Mouse (Mus musculus) G1E (cell line): ENCODE data around the gene Ern1. TPM values are rescaled to one million over a fixed set of nuclear protein-coding genes. Genes with fewer than 3 reads are reported as not detected.

Experiments used
- ATAC-seq: 2 replicates; pipeline ENCODE4 v1.8.0; 2016; ENCODE audit warnings: mild to moderate bottlenecking; ENCODE audit not compliant: insufficient number of reproducible peaks, poor library complexity, low FRiP score, severe bottlenecking; ENCODE audit errors: extremely low read depth
- DNase-seq: peaks from one replicate; pipeline ENCODE4 v3.0.0; 2012; ENCODE audit warnings: low spot score
- H3K27me3 ChIP-seq: 2 replicates; pipeline ENCODE4 v1.6.1; 2012; ENCODE audit warnings: mild to moderate bottlenecking, low read length, inconsistent platforms; ENCODE audit not compliant: insufficient read depth
- H3K36me3 ChIP-seq: replicated peaks from 2 replicates; pipeline ENCODE3; 2012; ENCODE audit warnings: mild to moderate bottlenecking, inconsistent platforms
- H3K4me1 ChIP-seq: 2 replicates; pipeline ENCODE4 v1.6.1; 2012; ENCODE audit warnings: low read depth, low read length, inconsistent platforms, mixed read lengths; ENCODE audit not compliant: insufficient read depth
- H3K4me3 ChIP-seq: 2 replicates; pipeline ENCODE4 v1.5.1; 2012; ENCODE audit warnings: low read depth, mild to moderate bottlenecking, inconsistent platforms, low read length, moderate library complexity, mixed read lengths
- H3K9me3 ChIP-seq: replicated peaks from 2 replicates; pipeline ENCODE4 v1.6.1; 2012; ENCODE audit warnings: inconsistent platforms
- CTCF ChIP-seq: IDR thresholded peaks from 2 replicates; pipeline ENCODE4 v1.5.1; 2012; ENCODE audit warnings: low read depth, low read length, inconsistent platforms, mixed read lengths
- GATA1 ChIP-seq: IDR thresholded peaks from 2 replicates; pipeline ENCODE4 v1.6.1; 2012; ENCODE audit warnings: borderline replicate concordance, low read length, inconsistent platforms, mixed read lengths
- GATA2 ChIP-seq: IDR thresholded peaks from 2 replicates; pipeline ENCODE4 v1.6.1; 2012; ENCODE audit warnings: low read depth, low read length, inconsistent platforms, borderline replicate concordance
- POLR2AphosphoS5 ChIP-seq: IDR thresholded peaks from 2 replicates; pipeline ENCODE4 v1.6.1; 2012; ENCODE audit warnings: low read depth, low read length, inconsistent platforms; ENCODE audit not compliant: insufficient replicate concordance
- TAL1 ChIP-seq: conservative IDR thresholded peaks from 2 replicates; pipeline ENCODE4 v1.6.1; 2012; ENCODE audit warnings: low read depth, low read length, inconsistent platforms, mixed read lengths
- polyA plus RNA-seq: library from polyadenylated mRNA; stranded (reverse); fragments of >175 nt; gene quantifications from 2 replicates; pipeline ENCODE4 v1.2.3, GENCODE M21; 2012
- total RNA-seq, 2 experiments: library from RNA; stranded (forward) in 1 of 2; stranded (reverse) in 1 of 2; fragments of 200-1000 nt in 1 of 2; fragments of >200 nt in 1 of 2; fragmentation: Nextera tagmentation in 1 of 2; gene quantifications; 2 replicates each; pipeline ENCODE4 v1.2.3; 2014 to 2017

Gene Ern1
- total and polyA plus RNA-seq, 3 experiments: 11.0 to 44.5 (median 11.5) TPM

DNA sequence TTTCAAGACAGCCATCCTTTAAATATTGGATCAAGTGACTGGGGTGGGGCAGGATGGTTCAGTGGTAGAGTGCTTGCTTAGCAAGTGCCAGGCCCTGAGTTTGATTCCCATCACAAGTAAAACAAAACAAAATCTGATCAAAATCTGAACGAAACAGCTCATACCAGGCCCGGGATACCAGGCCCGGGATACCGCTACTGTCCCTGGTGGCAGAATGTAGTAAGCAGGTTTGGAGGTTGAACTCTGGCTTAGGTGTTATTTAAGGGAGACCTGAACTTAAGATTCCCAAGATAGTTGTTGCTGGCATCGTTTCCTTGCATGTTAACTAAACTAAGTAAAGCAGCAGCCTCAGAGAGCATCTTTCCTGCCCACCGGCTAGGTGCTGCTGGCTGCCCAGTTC, 18.6 kb upstream of the Ern1 start:
- Histone ChIP-seq H3K27me3 (no peaks in the 10 kb centered on the region), H3K9me3 (peaks cover 9% of the 10 kb centered on the region), H3K4me1 (peaks cover 38% of the 10 kb centered on the region), H3K4me3 (no peak overlapping the region), H3K36me3 (peaks cover 28% of the 10 kb centered on the region)
- no peak for TF ChIP-seq POLR2AphosphoS5
- no peak for TF ChIP-seq TAL1
- no peak for TF ChIP-seq GATA2
- no peak for TF ChIP-seq GATA1
- no peak for TF ChIP-seq CTCF
- ATAC-seq (no peak), DNase-seq (no peak)

DNA sequence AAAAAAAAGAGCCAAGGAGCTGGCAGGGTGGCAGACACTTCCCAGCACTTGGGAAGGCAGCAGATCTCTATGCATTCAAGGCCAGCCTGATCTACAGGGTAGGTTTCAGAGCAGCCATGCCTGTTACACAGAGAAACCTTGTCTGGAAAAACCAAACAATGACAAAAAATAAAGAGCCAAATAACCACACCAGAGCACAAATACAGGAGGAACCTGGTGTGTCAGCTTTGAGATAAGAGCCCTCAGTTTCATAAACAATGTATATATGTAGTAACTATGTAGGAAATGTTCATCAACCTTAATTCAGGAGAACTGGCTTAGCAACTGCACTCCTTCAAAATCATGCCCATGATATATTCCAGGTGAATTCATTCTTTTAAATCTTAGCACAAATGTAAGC, 16.5 kb upstream of the Ern1 start:
- H3K27me3 ChIP-seq: no peaks in the 10 kb centered on the region
- ATAC-seq: no peak
- DNase-seq: no peak
- H3K4me3 ChIP-seq: no peak overlapping the region
- H3K4me1 ChIP-seq: peaks cover 45% of the 10 kb centered on the region
- TF ChIP-seq GATA1: no peak
- TF ChIP-seq GATA2: no peak
- no peak for TF ChIP-seq CTCF
- TF ChIP-seq TAL1: no peak
- no peak for TF ChIP-seq POLR2AphosphoS5
- peaks cover 29% of the 10 kb centered on the region for H3K36me3 ChIP-seq
- peaks cover 9% of the 10 kb centered on the region for H3K9me3 ChIP-seq

DNA sequence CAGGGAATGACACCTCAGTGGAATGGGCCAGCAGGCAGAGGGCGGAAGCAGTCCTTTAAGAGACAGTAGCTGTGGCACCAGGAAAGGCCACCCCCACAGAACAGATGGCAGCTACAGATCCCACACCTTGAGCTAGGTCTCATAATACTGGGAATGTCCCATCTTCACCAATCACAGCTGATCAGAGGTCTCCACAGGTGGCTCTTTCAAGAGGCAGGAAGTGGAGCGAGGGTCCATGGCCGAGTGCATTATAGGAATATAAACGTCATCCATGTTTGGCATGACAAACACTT, 15.7 kb upstream of the Ern1 start:
- ATAC-seq: no peak
- Histone ChIP-seq H3K36me3 (peaks cover 30% of the 10 kb centered on the region), H3K4me1 (peaks cover 52% of the 10 kb centered on the region), H3K4me3 (no peak overlapping the region), H3K9me3 (peaks cover 9% of the 10 kb centered on the region), H3K27me3 (no peaks in the 10 kb centered on the region)
- TF ChIP-seq GATA2 (no peak), POLR2AphosphoS5 (0 out of 2 replicates have a peak, but pooled peaks have one; percentile 71)
- no peak for DNase-seq

- TF ChIP-seq POLR2AphosphoS5 (peak; percentile 94), GATA2 (no peak)
- Histone ChIP-seq H3K4me1 (peaks cover 54% of the 10 kb centered on the region), H3K27me3 (no peaks in the 10 kb centered on the region), H3K9me3 (peaks cover 7% of the 10 kb centered on the region), H3K4me3 (no peak overlapping the region), H3K36me3 (peaks cover 31% of the 10 kb centered on the region)
- ATAC-seq: no peak
- DNase-seq: no peak
Measured at GRCm38 (mm10) chr11:106502631-106503424, 15.2 kb upstream of the Ern1 start.

DNA sequence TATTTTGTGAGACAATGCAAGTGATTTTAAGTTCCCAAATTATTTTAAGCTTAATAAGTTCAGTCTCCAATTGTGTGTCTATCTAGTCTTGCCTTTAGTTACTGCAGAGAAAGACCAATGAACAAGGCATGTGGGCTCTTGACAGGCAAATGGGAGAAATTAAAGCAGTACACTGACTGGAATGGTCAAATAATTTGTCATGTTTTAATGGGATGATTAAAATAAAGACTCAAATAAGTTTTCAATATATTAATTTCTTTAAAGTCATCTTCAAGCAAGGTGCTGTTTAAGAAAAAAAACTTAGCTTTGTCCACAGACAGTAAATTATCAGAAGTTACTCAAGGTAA, 14.5 kb upstream of the Ern1 start:
- ATAC-seq (no peak), DNase-seq (no peak)
- Histone ChIP-seq H3K27me3 (no peaks in the 10 kb centered on the region), H3K9me3 (no peaks in the 10 kb centered on the region), H3K36me3 (peaks cover 31% of the 10 kb centered on the region), H3K4me1 (peaks cover 48% of the 10 kb centered on the region), H3K4me3 (no peak overlapping the region; the same call in 1 of the 2 replicates)
- no peak for TF ChIP-seq POLR2AphosphoS5
- TF ChIP-seq GATA2: no peak
- no peak for TF ChIP-seq GATA1
- no peak for TF ChIP-seq CTCF
- no peak for TF ChIP-seq TAL1

- H3K4me3 ChIP-seq: peak overlapping the region; percentile 98
- peaks cover 48% of the 10 kb centered on the region for H3K4me1 ChIP-seq
- H3K36me3 ChIP-seq: peaks cover 26% of the 10 kb centered on the region
- no peak for TF ChIP-seq TAL1
- no peak; the same call in 1 of the 2 replicates for TF ChIP-seq POLR2AphosphoS5
- no peak for TF ChIP-seq CTCF
- peak; percentile 41 for DNase-seq
- no peaks in the 10 kb centered on the region for H3K9me3 ChIP-seq
- no peaks in the 10 kb centered on the region for H3K27me3 ChIP-seq
- no peak for ATAC-seq
Measured at GRCm38 (mm10) chr11:106501308-106502158, 13.9 kb upstream of the Ern1 start.
